Mouse (Mus musculus) heart, postnatal 36 days (tissue): ENCODE data around the gene Spata2l. TPM values are rescaled to one million over a fixed set of nuclear protein-coding genes. Genes with fewer than 3 reads are reported as not detected.
"Not testable (repeated sequence)": the region's sequence is repeated elsewhere in the genome, so short reads cannot be mapped to it uniquely, and the experiment has no call there.

Experiments used
- DNase-seq, 2 experiments: peaks; one replicate each; pipeline ENCODE4 v3.0.0; 2021 to 2022
- intact Hi-C: fragments of 180-260 bp; cut with DNase I; formaldehyde crosslinking; loops from one replicate; pipeline ENCODE4 v1.15.1; 2025
- total RNA-seq, 2 experiments: library from RNA; stranded (reverse); gene quantifications; 2 replicates each; pipeline ENCODE4 v1.2.3; 2021

Spata2l gene
- total RNA-seq = 1 to 10 TPM; 5.4 to 6.2 TPM

DNA sequence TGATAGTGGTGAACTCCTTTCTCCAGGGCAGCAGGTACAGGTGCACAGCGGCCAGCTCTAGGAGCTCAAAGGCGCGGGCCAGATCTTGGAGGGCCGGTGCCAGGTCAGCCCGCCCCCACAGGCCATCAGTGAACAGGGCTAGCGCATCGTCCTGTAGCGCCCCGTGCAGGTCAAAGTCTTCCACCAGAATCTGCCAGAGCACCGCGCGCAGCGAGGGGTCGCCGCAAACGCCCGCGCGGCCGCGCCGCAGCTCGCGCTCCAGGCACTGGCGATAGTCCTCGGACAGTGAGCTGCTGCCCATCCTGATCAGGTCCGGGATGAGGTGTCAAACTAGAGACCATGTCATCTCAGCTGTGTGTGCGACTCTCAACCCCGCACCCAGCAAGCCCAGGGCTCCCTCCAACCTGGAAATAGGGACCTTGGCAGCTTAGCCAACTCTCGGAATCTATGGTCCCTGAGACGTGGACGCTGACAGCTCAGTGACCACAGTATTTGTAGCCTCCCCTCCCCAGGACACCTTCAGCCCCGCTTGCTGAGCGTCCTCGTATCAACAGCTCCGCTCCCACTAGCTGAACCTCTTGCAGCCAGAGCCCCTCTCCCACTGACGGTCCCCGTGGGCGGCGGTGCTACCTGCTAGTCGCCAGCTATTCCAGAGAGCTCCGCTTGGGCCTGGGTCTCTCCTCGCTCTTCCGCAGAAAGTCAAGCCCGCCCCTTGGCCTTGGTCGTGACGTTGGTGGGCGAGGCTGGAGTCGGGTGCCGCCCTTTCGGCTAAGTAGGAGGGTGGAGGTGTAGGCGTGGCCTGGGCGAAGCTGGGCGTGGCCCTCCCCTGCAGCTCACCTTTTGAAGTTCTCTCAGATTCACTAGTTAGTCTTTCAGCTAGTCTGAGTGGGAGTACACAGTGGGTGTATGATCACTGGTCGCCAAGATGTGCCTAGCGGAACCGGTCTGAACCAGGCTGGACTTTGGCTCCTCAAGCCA is at the start of gene Spata2l:
Gene Spata2l (minus strand): TSS at position 714 of the 978 bp plus-strand sequence.
- intact Hi-C loops = no loop called here
- DNase-seq = peak; percentile 80 to 83

DNA sequence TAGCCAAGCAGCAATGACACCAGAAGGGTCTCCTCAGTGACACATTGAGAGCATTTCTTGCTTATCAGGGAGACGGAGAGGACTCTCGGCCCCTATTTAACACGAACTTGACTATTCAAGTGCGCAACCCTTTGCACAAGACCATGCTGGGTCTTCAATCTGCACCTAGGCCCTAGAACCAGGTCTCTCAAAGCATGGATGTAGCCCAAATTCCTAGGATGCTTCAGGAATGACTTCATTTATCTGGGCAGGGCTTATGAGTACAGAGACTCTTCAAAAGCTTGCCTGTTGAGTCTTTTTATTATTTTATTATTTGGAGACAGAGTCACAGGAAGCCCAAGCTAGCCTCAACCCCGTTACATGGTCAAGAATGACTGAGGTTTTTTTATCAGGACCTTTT is 48.5 kb upstream of the Spata2l start:
- no peak for DNase-seq
- intact Hi-C loops = loop anchor here (10.0 kb wide), 1 partner anchor 170 kb away; the partner anchor contains the start of gene Cpne7

- intact Hi-C loops = loop anchor here (10.0 kb wide), 1 partner anchor 169 kb away; the partner anchor contains the start of gene Cpne7
- DNase-seq = no peak
Observed at GRCm38 (mm10) chr8:123283991-123284390, 48.0 kb upstream of the Spata2l start.

GRCm38 (mm10) chr8:123282994-123283393 is 47.0 kb upstream of the Spata2l start:
- not testable (repeated sequence) for DNase-seq
- intact Hi-C loops = loop anchor here (10.0 kb wide), 1 partner anchor 168 kb away; the partner anchor contains the start of gene Cpne7

GRCm38 (mm10) chr8:123280302-123281094 is 44.5 kb upstream of the Spata2l start:
- no peak for DNase-seq
- intact Hi-C loops = loop anchor here (10.0 kb wide), 1 partner anchor 166 kb away; the partner anchor contains the start of gene Cpne7

- intact Hi-C loops = loop anchor here (10.0 kb wide), 1 partner anchor 165 kb away; the partner anchor contains the start of gene Cpne7
- no peak for DNase-seq
Observed at GRCm38 (mm10) chr8:123279828-123280227, 43.8 kb upstream of the Spata2l start.

GRCm38 (mm10) chr8:123278445-123278844 is 42.4 kb upstream of the Spata2l start:
- intact Hi-C loops = no loop called here
- no peak for DNase-seq

- DNase-seq = no peak
- intact Hi-C loops = no loop called here
Observed at GRCm38 (mm10) chr8:123275096-123275495, 39.1 kb upstream of the Spata2l start.

GRCm38 (mm10) chr8:123274447-123274846 is 38.4 kb upstream of the Spata2l start:
- no peak for DNase-seq
- intact Hi-C loops = no loop called here

- DNase-seq = no peak
Observed at GRCm38 (mm10) chr8:123271901-123272300, 35.9 kb upstream of the Spata2l start.

GRCm38 (mm10) chr8:123271147-123271546 is 35.1 kb upstream of the Spata2l start:
- intact Hi-C loops = no loop called here
- no peak for DNase-seq

More at GRCm38 (mm10) chr8:123271901-123272300, 35.9 kb upstream of the Spata2l start:
- intact Hi-C loops = no loop called here

- no peak for DNase-seq
- intact Hi-C loops = no loop called here
Observed at GRCm38 (mm10) chr8:123267926-123268656, 32.1 kb upstream of the Spata2l start.

DNA sequence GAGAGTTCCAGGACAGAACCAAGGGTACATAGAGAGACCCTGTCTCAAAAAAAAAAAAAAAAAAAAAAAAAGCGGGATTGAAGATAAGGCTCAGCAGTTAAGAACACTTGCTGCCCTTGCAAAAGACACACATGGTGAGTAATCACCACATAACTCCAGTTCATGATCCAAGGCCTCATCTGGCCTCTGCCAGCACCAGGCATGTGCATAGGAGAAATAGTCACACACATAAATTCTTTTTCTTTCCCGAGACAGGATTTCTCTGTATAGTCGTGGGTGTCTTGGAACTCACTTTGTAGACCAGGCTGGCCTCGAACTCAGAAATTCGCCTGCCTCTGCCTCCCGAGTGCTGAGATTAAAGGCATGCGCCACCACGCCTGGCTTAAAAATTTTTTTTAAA is 21.6 kb upstream of the Spata2l start:
- DNase-seq, intact Hi-C loops: not testable (repeated sequence)

GRCm38 (mm10) chr8:123257114-123257513 is 21.1 kb upstream of the Spata2l start:
- intact Hi-C loops = no loop called here
- no peak for DNase-seq

- intact Hi-C loops = no loop called here
- no peak for DNase-seq
Observed at GRCm38 (mm10) chr8:123255170-123255569, 19.1 kb upstream of the Spata2l start.

GRCm38 (mm10) chr8:123254099-123254885 is 18.3 kb upstream of the Spata2l start, which contains the start of the genes Zfp276 and Vps9d1:
TSS of gene Zfp276 (plus strand) at chr8:123254195.
TSS of gene Vps9d1 (minus strand) at chr8:123254348.
- DNase-seq = peak; percentile 88 to 91
- intact Hi-C loops = no loop called here

- intact Hi-C loops = no loop called here
- DNase-seq = no peak
Observed at GRCm38 (mm10) chr8:123253451-123254098, 17.5 kb upstream of the Spata2l start.

DNA sequence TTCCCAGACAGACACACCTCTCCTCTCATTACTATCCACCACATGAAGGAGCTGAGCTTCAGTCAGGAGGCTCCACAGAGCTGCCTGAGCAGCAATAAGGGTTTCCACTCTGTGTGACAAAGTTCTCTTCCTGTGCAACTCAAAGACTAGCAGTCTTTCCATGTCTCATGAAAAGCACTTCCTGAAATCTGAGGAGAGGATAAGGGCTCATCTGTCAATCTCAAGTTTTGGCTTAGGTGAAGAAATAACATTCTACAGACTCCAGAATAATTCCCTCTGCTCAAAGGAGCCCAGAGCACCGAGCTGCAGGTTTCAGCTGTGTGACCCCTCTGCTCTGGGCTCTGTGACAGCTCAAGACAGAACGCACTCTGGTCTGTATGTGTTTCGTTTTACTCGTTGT is 16.9 kb upstream of the Spata2l start:
- DNase-seq = no peak
- intact Hi-C loops = no loop called here

GRCm38 (mm10) chr8:123250940-123251339 is 14.9 kb upstream of the Spata2l start:
- DNase-seq = no peak
- intact Hi-C loops = no loop called here
